Mouse (Mus musculus) myocyte (in vitro differentiated cells): ENCODE data around the gene Bcl2. TPM values are rescaled to one million over a fixed set of nuclear protein-coding genes. Genes with fewer than 3 reads are reported as not detected.

Experiments used
- H3K27me3 ChIP-seq: one replicate; pipeline ENCODE4 v1.6.1; 2011; ENCODE audit not compliant: control insufficient read depth, insufficient read depth, insufficient read length
- H3K36me3 ChIP-seq: one replicate; pipeline ENCODE4 v1.6.1; 2011; ENCODE audit not compliant: control insufficient read depth, insufficient read depth
- H3K4me2 ChIP-seq: one replicate; pipeline ENCODE4 v1.6.1; 2011; ENCODE audit warnings: low read depth, control low read depth
- H3K4me3 ChIP-seq: one replicate; pipeline ENCODE4 v1.5.1; 2011; ENCODE audit warnings: mild to moderate bottlenecking, control low read depth, moderate library complexity
- H3K79me2 ChIP-seq: one replicate; pipeline ENCODE4 v1.6.1; 2011; ENCODE audit not compliant: control insufficient read depth, insufficient read depth
- H3ac ChIP-seq: one replicate; pipeline ENCODE4 v1.6.1; 2011; ENCODE audit not compliant: control insufficient read depth, insufficient read length
- CEBPB ChIP-seq: IDR thresholded peaks from 2 replicates; pipeline ENCODE4 v1.6.1; 2011; ENCODE audit warnings: mild to moderate bottlenecking, moderate library complexity; ENCODE audit not compliant: poor library complexity, insufficient read depth, severe bottlenecking
- E2F4 ChIP-seq: IDR thresholded peaks from one replicate; pipeline ENCODE4 v1.6.1; 2011; ENCODE audit warnings: mild to moderate bottlenecking, control low read depth, moderate library complexity; ENCODE audit not compliant: insufficient read depth
- MAX ChIP-seq: IDR thresholded peaks from one replicate; pipeline ENCODE4 v1.6.1; 2011; ENCODE audit warnings: low read depth, mild to moderate bottlenecking, control low read depth
- MYOD1 ChIP-seq, 3 experiments: IDR thresholded peaks; one replicate each; pipeline ENCODE4 v1.6.1; 2011; ENCODE audit warnings: control low read depth in 2 of 3, low read depth in 2 of 3, mild to moderate bottlenecking in 2 of 3, moderate library complexity in 1 of 3; ENCODE audit not compliant: insufficient read length in 2 of 3, control insufficient read depth in 1 of 3
- MYOG ChIP-seq, 3 experiments: IDR thresholded peaks; one replicate each; pipeline ENCODE4 v1.6.1; 2011; ENCODE audit warnings: control low read depth in 2 of 3, low read depth in 2 of 3, mild to moderate bottlenecking in 2 of 3; ENCODE audit not compliant: insufficient read length in 2 of 3, control insufficient read depth in 1 of 3, insufficient read depth in 1 of 3
- POLR2A ChIP-seq: IDR thresholded peaks from one replicate; pipeline ENCODE4 v1.6.1; 2011; ENCODE audit warnings: low read depth, mild to moderate bottlenecking, control low read depth, moderate library complexity; ENCODE audit not compliant: insufficient read length
- POLR2AphosphoS2 ChIP-seq: IDR thresholded peaks from one replicate; pipeline ENCODE4 v1.6.1; 2011; ENCODE audit warnings: low read depth, control low read depth; ENCODE audit not compliant: insufficient read length
- REST ChIP-seq: IDR thresholded peaks from one replicate; pipeline ENCODE4 v1.6.1; 2011; ENCODE audit warnings: mild to moderate bottlenecking, control low read depth, moderate library complexity; ENCODE audit not compliant: insufficient read depth, insufficient read length
- SRF ChIP-seq: IDR thresholded peaks from one replicate; pipeline ENCODE4 v1.6.1; 2011; ENCODE audit warnings: low read depth; ENCODE audit not compliant: control insufficient read depth, insufficient read length
- TCF12 ChIP-seq: IDR thresholded peaks from one replicate; pipeline ENCODE4 v1.6.1; 2011; ENCODE audit warnings: mild to moderate bottlenecking, control low read depth; ENCODE audit not compliant: poor library complexity, insufficient read depth, severe bottlenecking
- TCF3 ChIP-seq: IDR thresholded peaks from one replicate; pipeline ENCODE4 v1.6.1; 2011; ENCODE audit warnings: low read depth, control low read depth; ENCODE audit not compliant: insufficient read length
- USF1 ChIP-seq: IDR thresholded peaks from one replicate; pipeline ENCODE4 v1.6.1; 2011; ENCODE audit warnings: low read depth, mild to moderate bottlenecking, control low read depth, moderate library complexity
- polyA plus RNA-seq: library from polyadenylated mRNA; unstranded; fragments of >200 nt; fragmentation: generic; extraction: Trizol; gene quantifications from one replicate; pipeline ENCODE4 v1.2.1, GENCODE M21; 2012; ENCODE audit warnings: missing spikeins

Bcl2 gene
- polyA plus RNA-seq, 1 experiment, result 1.9 TPM

DNA sequence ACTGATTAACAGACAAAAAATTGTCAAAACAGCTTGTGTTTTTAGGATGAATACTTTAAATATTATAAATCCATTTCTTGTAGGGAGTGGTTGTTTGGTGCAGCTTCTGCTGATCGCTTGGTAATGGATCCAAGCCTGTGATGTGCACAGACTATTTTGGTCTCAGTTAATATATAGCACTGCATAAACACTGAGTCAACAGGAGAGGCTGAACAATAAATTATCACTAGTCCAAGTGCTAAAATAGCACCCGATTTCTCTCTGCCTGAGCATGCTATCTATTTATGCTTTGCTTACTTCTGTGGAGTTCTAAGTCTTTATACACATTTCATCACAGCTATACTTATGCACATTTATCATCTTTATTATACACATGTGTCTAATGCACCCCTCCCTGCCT is 124.9 kb downstream of the Bcl2 start:
- no peak overlapping the region for H3ac ChIP-seq
- H3K27me3 ChIP-seq, result no peaks in the 10 kb centered on the region
- no peak for TF ChIP-seq POLR2AphosphoS2
- no peak overlapping the region for H3K4me2 ChIP-seq
- no peak overlapping the region for H3K4me3 ChIP-seq
- H3K79me2 ChIP-seq, result no peaks in the 10 kb centered on the region
- H3K36me3 ChIP-seq, result no peaks in the 10 kb centered on the region

DNA sequence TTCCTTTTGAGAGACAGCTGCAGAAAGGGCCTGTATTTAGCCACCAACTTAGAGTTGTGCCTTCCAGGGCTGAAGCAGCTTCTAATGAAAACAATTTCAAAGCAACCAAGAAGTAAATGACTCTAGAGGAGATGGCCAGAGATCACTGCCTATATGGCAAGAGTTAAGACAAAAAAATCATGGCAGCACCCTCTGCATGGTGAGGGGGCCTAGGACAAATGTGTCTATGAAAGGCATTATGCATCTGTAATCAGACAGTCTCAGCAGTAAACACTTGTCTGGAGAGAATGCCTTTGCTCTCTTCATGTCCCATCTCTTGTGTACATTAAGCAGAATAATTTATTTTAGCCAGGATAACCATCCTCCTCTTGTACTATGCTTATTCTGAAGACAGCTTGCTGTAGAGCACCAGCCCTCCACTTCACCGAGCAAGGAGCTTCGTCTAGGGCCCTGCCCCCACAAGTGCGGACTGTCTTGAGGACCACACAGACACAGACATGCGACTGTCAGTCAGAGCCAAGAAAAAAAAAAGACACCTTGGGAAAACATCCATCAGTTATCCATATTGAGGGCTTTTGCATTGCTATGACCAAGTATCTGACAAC is 126.1 kb downstream of the Bcl2 start:
- no peak overlapping the region for H3K4me2 ChIP-seq
- TF ChIP-seq TCF12 (no peak), POLR2AphosphoS2 (no peak), MAX (no peak)
- H3K36me3 ChIP-seq, result no peaks in the 10 kb centered on the region
- H3ac ChIP-seq, result no peak overlapping the region
- H3K4me3 ChIP-seq, result no peak overlapping the region
- H3K79me2 ChIP-seq, result no peaks in the 10 kb centered on the region
- no peaks in the 10 kb centered on the region for H3K27me3 ChIP-seq

DNA sequence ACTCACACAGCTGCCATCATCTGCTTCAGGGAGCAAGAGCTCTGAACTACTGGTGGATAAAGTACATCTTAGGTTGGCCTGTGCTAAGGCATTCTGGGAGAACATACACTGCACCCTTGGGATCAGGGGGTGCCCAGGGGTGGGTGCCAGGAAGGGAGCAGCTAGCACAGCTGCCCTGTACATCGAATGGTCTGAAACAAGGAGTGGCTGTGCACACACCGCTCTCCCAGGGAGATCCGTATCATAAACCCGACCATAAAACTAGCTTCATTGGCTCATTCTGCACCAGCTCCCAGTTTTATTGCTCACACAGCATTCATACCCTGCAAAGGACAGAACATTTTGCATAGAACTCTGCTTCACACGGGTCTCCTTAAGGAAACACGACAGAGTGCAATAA is 127.3 kb downstream of the Bcl2 start:
- Histone ChIP-seq H3ac (no peak overlapping the region), H3K4me2 (no peak overlapping the region), H3K4me3 (no peak overlapping the region), H3K27me3 (no peaks in the 10 kb centered on the region), H3K36me3 (no peaks in the 10 kb centered on the region), H3K79me2 (no peaks in the 10 kb centered on the region)
- no peak for TF ChIP-seq SRF
- TF ChIP-seq POLR2A, result no peak
- no peak for TF ChIP-seq TCF12
- TF ChIP-seq CEBPB, result no peak
- no peak for TF ChIP-seq POLR2AphosphoS2

DNA sequence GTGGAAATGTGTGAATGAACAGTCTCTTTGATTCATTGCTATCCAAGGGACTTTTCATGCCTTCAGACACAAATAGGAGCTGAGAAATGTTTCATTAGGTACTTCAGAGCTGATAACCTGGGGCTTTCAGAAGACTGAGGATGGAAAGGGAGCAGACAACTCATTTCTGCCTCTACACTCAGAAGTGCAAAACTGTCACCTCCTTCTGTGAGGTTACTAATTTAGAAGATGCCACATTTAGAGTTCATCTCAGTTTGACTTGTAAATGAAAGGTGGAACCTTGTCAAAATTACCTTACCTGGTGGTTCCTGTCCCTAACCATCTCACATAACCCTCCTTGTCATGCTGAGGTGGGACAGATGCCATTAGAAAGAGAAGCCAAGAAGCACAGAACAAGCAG is 128.7 kb downstream of the Bcl2 start:
- Histone ChIP-seq H3K79me2 (no peaks in the 10 kb centered on the region), H3K4me3 (no peak overlapping the region), H3ac (no peak overlapping the region), H3K36me3 (no peaks in the 10 kb centered on the region), H3K27me3 (no peaks in the 10 kb centered on the region), H3K4me2 (no peak overlapping the region)
- TF ChIP-seq POLR2A, result no peak
- TF ChIP-seq SRF, result no peak
- no peak for TF ChIP-seq USF1
- TF ChIP-seq REST, result no peak
- TF ChIP-seq MYOD1 (IDR thresholded peaks at IDR 0.05; ENCODE audit: control insufficient read depth in 1 of 3, insufficient read length in 2 of 3, low read depth in 2 of 3), result no peak
- TF ChIP-seq POLR2AphosphoS2, result no peak
- TF ChIP-seq TCF12, result no peak
- TF ChIP-seq E2F4, result no peak
- TF ChIP-seq MYOG (IDR thresholded peaks at IDR 0.05; ENCODE audit: control insufficient read depth in 1 of 3, insufficient read depth in 1 of 3, insufficient read length in 2 of 3, low read depth in 2 of 3), result no peak
- no peak for TF ChIP-seq TCF3
- no peak for TF ChIP-seq CEBPB
- TF ChIP-seq MAX, result no peak

DNA sequence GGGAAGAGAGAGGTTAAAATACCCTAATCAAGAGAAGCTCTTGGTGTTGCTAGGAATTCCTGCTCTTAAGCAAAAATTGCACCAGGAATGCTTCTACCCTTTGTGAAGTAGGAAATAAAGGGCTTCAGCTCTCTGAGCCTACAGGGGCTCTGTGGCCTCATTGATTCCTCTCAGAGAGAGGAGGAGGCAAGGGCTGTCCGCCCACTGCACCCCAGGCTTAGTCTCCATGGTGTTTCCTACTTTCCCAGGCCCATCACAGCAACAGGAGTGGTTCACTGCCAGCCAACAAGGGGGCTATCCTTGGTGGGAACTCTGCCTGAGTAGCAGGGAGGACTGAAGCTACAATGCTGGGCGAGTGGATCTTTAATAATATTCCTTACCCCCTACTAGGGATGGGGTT is 129.2 kb downstream of the Bcl2 start:
- Histone ChIP-seq H3K79me2 (no peaks in the 10 kb centered on the region), H3K4me2 (no peak overlapping the region), H3K4me3 (no peak overlapping the region), H3K36me3 (no peaks in the 10 kb centered on the region), H3ac (no peak overlapping the region), H3K27me3 (no peaks in the 10 kb centered on the region)
- TF ChIP-seq MYOG (IDR thresholded peaks at IDR 0.05; ENCODE audit: control insufficient read depth in 1 of 3, insufficient read depth in 1 of 3, insufficient read length in 2 of 3, low read depth in 2 of 3), result no peak
- TF ChIP-seq POLR2AphosphoS2, result no peak
- no peak for TF ChIP-seq CEBPB
- TF ChIP-seq POLR2A, result no peak
- TF ChIP-seq TCF12, result no peak

DNA sequence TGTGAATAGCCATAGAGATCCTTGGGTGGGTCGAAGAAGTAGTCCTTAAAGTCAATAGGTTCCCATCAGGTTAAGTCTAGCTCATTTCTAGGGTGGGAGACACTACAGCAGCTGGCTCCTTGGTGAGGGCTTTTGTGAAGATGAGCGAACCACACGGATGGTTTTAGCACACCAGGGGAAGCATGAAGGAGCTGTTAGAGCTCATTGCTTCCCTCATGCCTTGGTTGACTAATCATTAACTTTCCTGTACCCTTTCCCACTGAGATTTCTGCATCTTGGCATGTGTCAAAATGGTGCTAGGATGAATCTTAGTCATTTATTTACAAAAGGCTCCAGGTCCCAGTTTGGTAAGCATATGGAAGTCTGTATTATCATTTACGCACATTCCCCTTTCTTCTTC is 129.8 kb downstream of the Bcl2 start:
- TF ChIP-seq TCF12 (no peak), MYOD1 (IDR thresholded peaks at IDR 0.05; ENCODE audit: control insufficient read depth in 1 of 3, insufficient read length in 2 of 3, low read depth in 2 of 3) (no peak)
- no peak overlapping the region for H3K4me2 ChIP-seq
- no peaks in the 10 kb centered on the region for H3K36me3 ChIP-seq
- H3K4me3 ChIP-seq, result no peak overlapping the region
- H3K27me3 ChIP-seq, result no peaks in the 10 kb centered on the region
- H3ac ChIP-seq, result no peak overlapping the region
- H3K79me2 ChIP-seq, result no peaks in the 10 kb centered on the region
